Mouse (Mus musculus) kidney, postnatal 4 days (tissue): ENCODE data around the gene Gm9821.

Source experiments
- DNase-seq, 2 experiments: peaks; one replicate each; pipeline ENCODE4 v3.0.0; 2021; ENCODE audit warnings: mixed read lengths in 2 of 2

The Gm9821 gene

GRCm38 (mm10) chr2:91949411-91950274, 4.1 kb downstream of the Gm9821 start:
- DNase-seq, result peak; percentile 64 to 79

- peak; percentile 65 to 79 for DNase-seq
Observed at GRCm38 (mm10) chr2:91950275-91951085, 5.0 kb downstream of the Gm9821 start.

DNA sequence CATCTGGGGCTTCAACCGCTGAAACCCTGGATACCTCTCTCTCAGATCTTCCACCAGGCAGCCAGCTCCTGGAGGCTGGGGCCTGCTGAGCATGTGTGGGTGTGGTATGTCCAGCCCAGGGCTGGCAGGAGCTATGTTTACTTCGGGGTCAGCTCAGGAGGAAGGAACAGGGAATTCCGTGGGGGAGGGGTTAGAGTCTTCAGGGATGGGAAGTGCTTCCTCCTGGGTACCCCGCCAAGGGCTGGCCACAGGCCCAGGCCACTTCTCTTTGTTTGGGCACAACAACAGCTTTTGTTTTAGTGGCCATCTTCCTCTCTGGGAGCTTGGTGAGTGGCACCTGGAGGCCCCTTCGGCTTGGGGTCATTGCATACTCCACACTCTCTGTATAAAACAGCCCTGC, 8.3 kb downstream of the Gm9821 start:
- DNase-seq, result peak; percentile 70 to 82

- DNase-seq, result no peak
Observed at GRCm38 (mm10) chr2:91955121-91955591, 9.7 kb downstream of the Gm9821 start.

- no peak for DNase-seq
Observed at GRCm38 (mm10) chr2:91955875-91956274, 10.4 kb downstream of the Gm9821 start.

DNA sequence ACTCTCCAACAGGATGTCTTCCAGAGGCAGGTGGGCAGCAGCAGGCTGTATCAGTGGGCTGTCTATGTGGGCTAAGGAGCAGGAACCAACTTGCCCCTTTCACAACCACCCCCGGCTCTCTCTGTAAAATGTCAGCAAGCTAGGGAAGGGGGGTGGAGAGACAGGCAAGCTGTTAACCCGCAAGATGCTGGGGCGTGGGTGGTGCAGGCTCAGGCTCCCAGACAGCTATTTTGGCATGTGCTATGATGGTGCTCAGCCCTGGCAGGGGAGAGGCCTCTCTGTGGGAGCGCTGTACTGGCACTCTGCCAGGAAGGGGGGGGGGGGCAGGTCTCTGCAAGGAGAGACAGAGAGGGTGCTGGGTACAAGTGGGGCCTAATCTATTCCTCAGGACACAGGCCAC, 11.6 kb downstream of the Gm9821 start:
- peak; percentile 56 to 59 for DNase-seq

- DNase-seq, result no peak
Observed at GRCm38 (mm10) chr2:91958049-91958448, 12.5 kb downstream of the Gm9821 start.

GRCm38 (mm10) chr2:91958701-91959457, 13.4 kb downstream of the Gm9821 start:
- peak; percentile 78 to 83 for DNase-seq

DNA sequence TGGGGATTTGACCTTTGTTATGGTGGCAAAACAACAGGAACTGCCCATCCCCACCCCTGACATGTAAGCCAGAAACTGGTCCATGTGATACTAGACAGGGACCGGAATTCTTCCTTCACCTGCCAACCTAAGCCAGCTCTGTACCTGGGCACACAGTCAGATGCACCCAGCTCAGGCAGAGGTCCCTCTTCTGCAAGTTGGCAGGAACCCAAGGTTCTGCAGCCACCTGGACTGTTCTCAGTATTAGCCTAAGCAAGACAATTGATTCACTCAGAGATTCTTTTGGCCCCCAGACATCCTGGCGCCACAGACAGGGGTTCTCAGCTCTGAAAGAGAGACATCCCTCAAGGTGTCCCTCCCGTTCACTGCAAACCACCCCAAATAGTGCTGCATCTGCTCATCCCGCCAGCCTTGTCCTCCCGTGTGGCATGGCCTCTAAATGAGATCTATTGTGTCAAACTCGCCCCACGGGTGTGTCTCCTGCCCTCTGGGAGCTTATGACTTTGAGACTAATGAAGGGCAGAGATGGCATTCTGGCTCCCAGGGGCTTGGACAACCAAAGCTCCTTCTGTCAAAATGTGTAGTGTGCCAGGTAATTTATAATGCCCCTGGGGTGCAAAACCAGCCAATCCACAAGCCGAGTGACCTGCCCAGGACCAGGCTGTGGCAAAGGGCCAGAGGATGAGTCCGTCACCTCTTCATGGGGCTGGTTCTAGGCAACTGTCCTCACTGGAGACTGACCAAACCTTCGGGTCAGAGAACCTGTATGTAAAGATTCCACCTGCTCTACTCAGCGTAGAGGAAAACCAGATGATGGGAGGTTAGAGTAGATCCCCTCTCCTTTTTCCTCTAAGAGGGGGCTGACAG, 14.3 kb downstream of the Gm9821 start:
- DNase-seq, result no peak

GRCm38 (mm10) chr2:91960459-91960858, 15.0 kb downstream of the Gm9821 start:
- no peak for DNase-seq

GRCm38 (mm10) chr2:91961901-91962761, 16.6 kb downstream of the Gm9821 start:
- DNase-seq, result peak in 1 of 2 experiments; percentile 46

GRCm38 (mm10) chr2:91962864-91963401, 17.4 kb downstream of the Gm9821 start:
- peak; percentile 53 to 71 for DNase-seq

GRCm38 (mm10) chr2:91963443-91963932, 18.0 kb downstream of the Gm9821 start:
- peak; percentile 98 for DNase-seq

DNA sequence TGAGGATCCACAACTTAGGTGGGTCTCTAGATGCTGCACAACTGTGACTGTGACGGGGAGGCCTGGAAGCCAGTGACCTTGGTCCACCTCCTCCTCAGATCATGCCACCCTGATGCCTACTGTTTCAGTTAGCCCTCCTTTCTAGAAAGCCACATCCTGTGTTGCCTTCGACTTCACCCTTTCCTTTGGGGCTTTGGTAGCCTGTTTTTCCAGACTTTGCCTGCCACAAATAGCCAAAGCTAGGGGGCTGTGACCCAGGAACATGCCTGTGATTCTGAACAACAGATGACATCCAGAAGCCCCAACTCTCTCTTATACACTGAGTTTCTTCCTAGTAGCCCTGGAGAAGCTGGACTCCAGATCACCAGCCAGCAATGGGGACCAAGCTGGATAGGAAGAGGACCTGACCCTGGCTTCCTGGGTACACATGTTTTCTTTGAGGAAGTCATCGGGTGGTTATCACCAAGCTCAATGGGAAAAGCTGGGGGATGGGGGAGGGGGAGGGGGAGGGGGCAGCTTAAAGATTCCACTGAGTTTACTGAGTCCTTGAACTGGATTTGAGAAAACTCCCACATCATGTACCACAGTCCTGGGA, 19.2 kb downstream of the Gm9821 start:
- DNase-seq, result no peak

DNA sequence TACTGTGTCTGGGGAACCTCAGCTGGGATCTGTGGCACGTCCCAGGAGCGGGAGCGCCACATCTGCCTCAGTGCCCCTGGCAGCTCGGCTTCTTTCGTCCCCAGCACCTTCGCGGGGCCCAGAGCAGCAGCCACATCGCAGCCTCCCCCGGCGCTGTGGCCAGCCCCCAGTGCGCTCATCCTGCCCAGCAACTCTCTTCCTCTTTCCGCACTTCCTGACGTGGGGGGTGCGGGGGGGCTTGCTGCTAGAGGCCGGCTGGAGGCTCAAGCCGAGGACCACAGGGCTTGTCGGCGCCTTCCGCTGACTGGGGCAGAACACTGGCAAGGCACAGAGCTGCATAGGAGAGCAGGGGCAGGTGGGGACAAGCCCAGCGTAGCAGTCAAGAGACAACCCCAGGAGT, 19.9 kb downstream of the Gm9821 start:
- DNase-seq, result peak; percentile 83 to 89

GRCm38 (mm10) chr2:91966367-91966766, 20.9 kb downstream of the Gm9821 start:
- DNase-seq, result no peak

DNA sequence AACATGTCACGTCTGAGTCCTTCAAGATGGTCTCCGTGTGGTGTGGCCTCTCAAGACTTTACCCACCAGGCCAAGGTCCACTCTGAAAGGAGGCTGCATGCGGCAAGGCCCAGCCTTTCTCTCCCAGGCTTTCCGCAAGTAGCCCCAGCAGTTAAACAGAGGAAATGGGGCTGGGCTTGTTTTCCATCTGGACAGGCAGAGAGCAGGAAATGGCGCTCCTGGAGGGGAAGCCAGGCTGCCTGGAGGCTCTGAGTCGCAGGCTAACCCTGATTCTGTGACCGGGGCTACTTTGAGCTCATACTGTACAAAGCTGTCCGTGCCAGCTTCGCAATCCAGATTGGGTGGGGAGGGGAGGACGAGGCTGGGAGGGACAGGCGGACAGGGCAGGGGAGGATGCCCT, 22.5 kb downstream of the Gm9821 start:
- DNase-seq, result peak; percentile 56 to 67

GRCm38 (mm10) chr2:91971231-91972097, 26.0 kb downstream of the Gm9821 start:
- DNase-seq, result peak in 1 of 2 experiments; percentile 67

DNA sequence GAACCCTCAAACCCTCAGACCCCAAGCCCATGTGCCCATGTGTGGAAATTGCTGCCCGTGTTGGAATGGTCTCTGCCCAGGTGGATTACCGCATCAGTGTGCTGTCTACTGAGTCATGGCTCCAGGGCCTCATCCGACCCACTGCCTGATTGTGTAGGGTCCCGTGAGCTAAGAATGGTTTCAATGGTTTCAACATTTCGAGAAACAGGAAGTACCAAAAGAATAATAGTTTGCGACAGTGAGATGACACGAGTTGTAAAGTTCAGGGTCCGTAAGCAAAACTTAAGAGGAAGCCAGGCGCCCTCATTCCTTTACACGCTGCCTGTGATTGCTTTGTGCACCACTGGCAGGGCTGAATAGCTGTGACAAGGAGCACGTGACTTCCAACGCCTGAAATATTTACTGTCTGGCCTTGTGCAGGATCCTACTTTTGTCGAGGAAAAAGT, 26.6 kb downstream of the Gm9821 start:
- peak in 1 of 2 experiments; percentile 45 for DNase-seq
